Mouse (Mus musculus) ES-CJ7 (cell line): ENCODE data around the gene Adk.
A peak's percentile ranks its signal among the peaks of the same experiment; 100 is the strongest.

Experiments
- DNase-seq: peaks from one replicate; pipeline ENCODE4 v3.0.0; 2011; ENCODE audit warnings: low read depth, low spot score

The Adk gene

DNA sequence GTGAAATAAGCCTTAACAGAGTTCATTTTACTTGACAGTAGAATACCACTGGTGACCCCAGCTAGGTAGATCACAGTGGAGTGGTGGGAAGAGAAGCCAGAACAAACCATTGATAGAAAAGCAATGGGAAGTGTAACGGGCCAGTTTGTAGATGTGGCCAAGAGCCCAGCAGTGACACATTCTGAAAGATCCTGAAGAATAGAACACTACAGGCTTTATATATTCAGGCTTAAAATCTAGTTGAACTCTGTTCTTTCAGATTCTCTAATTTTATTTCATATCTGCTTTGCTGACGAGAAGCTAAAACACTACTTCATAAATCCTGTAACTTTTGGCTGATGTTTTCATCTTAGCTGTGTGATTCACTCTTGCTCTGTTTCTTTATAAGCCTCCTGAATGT lies 48.5 kb downstream of the Adk start:
- DNase-seq, result no peak

DNA sequence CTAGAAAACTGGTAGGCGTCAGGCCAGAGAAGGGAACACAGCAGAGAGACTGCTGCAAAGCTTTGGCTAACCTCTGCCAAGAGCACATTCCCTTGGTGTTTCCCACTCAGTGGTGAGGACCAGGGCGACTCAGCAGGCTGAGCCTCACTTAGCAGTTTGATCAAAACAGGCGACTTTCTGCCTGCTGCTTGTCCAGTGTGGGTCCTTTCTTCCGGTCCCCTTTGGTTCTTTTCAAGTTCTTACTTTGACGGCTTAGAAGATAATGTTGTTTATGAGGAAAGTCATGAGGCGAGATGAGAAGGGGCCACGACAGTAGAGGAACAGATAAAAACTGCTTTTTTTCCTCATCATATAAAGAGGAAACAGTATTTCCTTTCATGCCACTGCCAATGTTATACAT lies 49.2 kb downstream of the Adk start:
- DNase-seq, result no peak

DNA sequence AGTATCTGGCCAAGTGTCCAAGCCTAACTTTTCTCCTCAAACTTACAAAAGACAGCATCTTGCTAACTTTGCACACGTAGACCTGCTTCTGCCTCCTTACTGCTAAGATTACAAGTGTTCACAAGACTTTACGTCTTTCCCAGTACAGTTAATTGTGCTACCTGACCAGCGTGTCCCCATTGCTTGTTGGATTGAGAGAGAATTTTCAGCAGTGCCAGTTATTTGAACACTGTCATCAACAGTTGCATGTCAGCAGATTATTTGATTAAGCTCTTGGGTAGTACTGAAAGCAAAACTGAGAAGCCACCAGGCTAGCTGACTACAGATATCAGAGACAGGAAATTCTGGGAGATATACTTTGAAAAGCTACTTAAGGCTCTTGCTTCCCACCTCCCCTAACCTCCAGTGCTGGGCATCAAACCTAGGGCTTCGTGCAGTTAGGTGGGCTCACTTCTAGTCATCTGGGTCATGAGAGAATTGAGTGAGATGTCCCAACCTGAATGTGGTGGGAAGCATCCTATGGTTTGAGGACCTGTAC lies 50.4 kb downstream of the Adk start:
- no peak for DNase-seq

DNA sequence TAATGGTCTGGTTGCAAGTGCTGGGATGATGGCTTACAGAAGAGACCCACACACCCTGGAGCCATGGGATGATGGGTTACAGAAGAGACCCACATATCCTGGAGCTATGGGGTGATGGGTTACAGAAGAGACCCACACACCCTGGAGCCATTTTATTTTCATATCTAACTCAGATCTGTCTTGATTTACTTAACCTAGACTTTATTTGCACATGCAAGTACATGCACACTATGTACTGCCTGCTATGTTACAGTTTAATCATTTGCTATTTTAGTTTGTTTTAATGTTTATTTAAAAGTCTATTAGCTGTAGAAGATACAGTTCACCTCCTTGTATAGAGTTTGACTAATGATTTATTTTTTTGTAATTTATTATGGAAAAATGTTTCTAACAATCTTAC lies 52.7 kb downstream of the Adk start:
- no peak for DNase-seq

DNA sequence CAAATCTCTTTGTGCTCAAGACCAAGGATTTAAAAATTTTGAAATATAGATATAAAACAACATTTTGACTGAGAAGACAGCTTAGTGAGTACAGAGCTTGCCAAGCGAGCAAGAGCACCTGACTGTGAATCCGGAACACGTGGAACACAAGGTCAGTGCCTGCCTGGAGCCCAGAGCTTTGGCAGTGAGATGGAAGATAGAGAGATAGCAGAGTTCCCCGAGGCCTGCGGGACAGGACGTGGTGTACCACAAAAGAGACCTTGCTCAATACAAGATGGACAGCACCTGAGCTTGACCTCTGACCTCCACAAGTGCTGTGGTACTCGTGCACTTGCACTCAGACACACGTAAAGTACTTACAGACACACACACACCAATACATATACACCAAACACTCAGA lies 54.2 kb downstream of the Adk start:
- DNase-seq, result no peak

DNA sequence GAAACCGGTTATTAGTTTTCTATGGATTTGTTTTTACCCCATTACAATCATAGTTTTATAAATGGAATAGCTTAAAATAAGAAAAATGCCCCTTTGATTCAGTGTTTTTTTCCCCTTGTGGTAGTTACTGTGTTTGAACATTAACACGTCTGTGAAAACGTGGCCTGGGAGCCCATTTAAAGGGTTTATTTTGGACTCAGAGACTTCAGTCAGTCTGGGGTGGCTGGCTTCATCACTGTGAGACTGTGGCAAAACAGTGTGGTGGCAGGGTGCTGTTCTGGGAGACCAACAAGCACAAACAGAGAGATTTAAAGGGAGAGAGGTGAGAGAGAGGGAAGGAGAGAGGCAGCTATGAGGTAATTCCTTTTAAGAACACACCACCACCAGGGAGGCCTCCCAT lies 55.2 kb downstream of the Adk start:
- DNase-seq, result no peak

DNA sequence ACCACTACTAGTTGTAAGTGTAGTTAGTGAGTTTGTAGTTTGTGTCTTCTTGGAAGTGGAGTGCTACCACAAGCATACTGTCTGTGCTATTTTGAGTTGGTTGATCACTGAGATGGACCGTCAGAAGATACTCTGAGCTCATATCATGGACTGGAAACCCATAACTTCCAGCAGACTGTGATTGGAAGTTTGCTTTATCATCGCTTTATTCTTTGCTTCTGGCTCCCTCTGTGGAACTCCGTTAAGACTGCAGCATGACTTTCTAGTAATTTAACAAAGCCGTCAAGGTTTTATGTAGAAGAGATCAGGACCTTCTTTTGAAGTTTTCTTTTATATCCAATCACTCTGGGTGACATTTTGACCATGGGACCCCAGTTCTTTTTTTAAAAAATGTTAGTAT lies 58.1 kb downstream of the Adk start:
- DNase-seq, result no peak

DNA sequence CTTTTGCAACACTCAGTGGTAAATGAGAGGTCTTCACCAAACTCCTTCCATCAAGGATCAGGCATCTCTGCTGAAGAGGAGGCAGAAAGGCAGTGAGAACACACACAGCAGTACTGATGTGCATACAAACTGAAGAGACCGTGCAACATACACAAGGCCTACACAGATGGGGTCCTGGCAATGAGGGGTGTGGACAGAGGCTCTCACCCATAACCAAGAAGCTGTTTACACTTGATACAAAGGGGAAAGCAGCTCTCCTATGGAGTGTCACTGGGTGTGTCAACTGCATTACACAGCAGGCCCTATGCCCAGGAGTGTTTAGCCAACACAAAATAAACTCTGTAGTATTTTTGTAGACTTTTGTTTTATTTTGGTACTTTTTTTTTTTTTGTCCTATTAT lies 59.1 kb downstream of the Adk start:
- no peak for DNase-seq

DNA sequence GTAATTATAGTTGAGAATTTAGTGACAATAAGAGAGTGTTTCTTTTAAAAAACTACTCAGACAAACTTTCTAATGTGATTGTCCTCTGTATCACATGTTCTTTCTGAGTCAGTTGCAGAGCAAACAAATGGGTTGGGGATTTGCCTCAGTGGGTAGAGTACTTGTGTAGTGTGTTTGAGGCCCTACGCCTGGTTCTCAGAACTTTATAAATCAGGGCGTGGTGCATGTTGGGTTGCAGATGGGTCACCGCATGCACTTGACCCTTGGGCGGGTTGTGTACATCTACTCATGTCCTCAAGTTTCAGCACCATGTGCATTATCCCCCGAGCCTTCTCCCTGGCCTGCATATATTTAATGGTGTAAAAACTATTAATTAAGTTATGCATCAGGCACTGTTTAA lies 59.8 kb downstream of the Adk start:
- no peak for DNase-seq

DNA sequence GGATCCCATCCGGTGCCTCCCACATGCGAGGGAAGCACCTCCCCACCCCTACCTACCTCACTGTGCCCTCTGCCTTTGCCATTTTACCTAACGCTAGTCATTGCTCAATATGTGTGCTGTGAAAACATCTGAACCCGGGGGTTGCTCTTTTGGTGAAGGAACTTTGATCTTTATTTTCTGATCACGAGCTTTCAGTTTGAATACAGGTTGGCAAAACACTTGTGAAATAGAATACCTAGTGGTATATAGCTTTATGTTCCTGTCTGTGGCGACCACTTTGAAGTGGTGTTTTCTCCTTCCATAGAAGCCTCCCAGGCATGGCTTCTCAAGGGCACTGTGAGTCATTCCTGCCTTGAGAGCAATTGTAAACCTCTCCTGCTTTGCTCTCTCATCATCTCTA lies 60.4 kb downstream of the Adk start:
- no peak for DNase-seq

DNA sequence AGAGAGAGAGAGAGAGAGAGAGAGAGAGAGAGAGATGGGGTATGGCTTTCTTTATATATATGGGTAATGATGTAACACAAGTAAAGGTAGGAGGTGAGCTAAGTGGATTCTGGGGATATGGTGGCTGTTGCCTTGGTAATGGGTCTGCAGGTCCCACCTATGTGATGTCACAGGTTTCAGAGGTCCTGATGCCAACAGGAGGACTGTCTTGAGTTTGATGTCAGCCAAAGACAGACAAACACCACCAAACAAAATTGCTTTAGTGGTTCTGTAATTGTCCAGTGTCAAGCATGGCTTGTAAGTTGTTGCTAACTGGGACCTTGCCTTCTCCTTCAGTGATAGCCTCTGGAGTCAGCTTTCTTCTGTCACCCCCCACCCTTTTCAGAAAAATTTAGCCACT lies 62.0 kb downstream of the Adk start:
- no peak for DNase-seq

DNA sequence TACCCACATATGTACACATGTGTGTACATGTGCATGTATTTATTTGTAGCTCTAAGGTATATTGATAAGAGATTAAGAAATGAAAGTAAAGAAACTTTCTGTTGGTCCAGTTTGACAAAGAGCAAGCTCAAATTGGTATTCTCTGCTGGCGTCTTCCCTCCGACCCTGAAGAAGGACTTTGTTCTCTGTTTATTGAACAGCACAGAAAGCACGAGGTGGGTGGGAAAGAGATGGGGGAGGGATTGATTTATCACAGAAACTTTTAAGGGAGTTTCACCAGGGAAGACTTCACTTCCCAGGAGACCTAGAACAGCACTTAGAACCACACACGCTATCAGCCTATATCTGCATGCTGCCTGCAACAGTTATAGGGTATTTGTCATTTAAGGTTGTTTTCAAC lies 62.9 kb downstream of the Adk start:
- DNase-seq, result no peak

DNA sequence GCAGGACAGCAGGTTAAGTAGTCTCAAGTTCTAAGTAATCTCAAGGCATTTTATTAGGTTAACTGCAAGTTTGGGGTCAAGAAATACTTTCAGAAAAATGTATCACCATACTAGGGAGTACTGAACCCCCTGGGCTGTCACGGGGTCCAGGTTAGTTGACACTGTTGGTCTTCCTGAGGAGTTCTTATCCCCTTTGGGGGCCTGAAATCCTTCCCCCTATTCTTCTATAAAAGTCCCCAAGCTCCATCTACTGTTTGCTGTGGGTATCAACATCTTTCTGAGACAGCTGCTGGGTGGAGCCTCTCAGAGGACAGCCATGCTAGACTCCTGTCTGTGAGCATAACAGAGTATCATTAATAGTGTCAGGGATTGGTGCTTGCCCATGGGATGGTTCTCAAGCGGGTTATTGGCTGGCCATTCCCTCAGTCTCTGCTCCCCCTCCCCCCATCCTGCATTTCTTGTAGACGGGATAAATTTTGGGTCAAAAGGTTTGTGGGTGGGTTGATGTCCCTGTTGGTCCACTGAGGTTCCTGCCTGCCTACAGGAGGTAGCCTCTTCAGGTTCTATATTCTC lies 63.6 kb downstream of the Adk start:
- peak; percentile 40 for DNase-seq

DNA sequence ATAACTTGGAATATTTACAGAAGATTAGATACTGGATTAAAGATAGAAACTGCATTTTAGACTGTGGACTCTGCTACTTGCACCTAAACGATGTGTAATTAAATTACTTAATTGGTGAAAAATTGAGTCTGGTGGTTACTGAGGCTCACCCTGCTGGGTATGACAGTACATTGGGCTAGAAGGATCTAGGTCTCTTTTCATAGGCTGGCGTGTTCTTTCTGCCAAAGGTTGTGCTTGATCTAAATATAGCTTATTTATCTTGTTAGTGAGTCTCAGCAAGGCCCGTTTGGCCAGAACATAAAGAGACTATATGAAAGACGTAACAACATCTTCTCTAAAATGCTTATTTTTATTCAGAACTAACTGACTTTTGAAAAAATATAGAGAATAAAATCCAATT lies 65.7 kb downstream of the Adk start:
- no peak for DNase-seq

DNA sequence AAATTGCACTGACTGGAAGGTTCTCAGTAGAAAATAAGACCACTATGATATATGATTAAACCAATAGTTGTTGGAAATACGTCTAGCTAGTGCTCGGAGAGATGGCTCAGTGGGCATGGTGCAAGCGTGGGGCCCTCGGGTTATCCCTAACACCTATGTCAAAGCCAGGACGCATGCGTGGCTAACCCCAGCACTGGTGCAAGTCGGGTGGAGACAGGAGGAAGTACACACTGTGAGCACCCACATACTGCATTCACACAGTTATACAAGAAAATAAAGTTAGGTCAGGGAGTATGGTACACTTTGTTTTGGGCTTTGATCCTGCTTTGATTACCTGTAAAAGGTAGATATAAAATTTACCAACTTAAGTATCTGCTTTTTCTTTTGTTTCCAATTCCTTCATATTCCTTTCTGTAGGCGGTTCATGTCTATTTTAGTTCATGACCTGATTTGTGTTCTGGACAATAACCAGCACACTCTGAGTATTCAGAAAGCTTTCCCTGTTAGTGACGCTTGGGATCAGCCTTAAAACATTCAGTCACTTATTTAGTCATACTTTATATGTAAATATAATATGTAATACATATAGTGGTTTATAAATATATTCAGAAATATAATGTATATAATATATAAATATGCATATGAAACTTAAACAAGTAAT lies 67.4 kb downstream of the Adk start:
- no peak for DNase-seq

DNA sequence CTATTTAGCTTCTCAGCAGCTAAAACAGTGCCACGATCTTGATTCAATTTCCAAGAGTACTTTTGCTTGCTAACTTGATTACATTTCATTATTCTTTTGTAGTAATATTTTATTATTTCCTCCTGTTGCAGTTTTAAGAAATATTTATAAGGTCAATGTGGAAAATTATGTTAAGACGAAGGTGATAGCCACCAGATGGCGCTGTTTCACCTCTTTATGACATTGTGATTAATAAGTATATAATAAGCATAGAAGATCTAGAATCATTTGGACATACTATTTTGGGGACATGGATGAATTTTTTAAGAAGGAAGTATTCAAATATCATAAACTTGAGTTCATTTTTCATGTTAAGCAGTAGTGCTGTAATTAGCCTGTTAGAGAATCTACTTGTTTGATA lies 68.1 kb downstream of the Adk start:
- DNase-seq, result peak; percentile 25

DNA sequence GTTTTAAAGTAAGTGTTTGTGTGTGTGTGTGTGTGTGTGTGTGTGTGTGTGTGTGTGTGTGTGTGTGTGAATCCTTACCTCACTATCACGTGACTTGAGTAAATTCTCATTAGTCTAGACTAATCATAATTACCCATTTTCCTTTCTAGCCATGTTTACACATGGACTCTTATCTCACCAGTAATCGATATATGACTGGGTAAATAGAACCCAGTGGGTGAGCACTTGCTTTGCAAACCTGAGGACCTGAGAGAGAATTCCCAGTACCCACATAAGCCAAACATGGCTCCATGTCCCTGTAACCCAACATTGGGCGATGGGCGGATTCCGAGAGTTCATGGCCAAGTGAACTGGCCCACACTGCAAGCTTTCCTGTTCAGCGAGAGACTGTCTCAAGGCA lies 74.8 kb downstream of the Adk start:
- DNase-seq, result no peak

DNA sequence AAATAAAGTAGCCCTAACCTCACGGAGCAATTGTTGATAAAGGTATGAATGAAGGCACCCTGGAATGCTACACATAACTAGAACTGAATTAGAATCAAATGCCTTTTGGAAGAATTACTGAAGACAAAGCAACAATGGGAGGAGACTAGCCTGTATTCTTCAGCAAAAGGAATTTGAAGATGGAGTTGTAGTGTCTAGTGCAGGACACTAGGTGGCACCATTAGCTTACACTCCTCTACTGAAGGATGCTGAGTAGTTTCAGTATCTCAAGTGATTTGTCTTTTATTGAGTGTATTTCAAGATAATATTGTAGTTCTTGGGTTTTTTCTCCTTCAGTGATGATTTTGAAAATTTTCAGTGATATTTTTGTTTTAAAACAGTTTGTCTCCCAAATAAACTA lies 84.5 kb downstream of the Adk start:
- peak; percentile 78 for DNase-seq

DNA sequence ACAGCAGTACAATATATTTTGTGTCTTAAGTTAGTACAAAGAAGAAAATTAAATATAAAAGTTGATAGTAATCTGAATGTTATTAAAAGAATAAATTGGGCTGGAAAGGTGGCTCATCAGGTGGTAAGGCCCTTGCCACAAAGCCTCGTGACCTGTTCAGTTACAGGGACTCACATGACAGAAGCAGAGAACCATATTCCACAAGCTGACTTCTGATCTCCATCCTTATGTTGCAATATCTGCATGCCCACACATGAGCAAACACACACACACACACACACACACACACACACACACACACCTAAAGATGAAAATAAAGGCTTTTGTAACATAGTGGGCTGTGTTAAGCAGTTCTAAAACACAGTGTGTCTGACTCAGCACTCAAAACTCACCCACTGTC lies 90.2 kb downstream of the Adk start:
- no peak for DNase-seq

DNA sequence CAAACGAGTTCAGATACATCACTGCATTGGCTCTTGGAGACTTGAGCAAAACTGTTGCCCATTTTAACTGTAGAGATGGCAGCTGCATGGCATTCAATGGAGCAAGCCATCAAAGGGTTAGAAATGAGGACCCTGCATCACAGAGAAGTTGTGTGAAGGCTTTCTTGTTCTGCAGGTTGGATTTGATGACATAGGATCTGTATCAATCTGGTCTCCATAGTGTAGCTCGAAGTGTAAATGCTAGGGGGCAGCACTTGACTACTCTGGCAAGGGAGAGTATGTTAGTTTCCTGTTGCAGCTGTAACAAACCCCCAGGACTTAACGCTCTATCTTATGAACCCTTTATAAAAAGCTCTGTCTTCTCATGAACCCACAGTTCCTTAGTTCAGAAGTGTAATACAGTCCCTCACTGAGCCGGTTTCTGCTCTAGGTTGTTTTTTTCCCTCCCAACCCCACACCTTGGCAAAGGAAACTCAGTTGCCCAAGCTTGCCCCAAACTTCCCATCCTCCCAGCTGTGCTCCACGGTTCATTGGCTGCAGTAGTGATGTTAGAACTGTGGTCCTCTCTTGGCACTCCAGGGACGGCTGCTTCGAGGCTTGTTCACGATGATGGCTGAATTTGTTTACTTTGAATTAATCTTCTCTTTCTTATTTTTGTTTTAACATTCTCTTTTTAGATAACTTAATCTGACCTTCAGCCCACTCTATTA lies 91.2 kb downstream of the Adk start:
- DNase-seq, result peak; percentile 68

DNA sequence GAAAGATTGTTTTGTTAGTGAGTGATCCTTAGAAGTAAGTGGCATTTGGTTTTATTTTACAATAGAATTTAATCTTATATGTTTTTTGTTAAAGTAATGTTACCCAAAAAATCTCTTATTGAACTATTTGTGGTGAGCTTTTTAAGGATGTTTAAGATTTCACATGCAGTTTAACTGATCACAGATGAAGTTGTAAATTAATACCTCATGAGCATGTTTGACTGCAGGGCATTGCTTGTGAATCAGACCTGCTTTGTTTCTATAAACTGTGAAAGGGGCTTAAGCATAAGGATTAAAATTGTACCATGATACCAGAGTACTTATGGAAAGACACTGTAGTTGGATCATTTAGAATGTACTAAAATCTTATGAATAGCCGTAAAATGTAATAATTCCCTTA lies 94.8 kb downstream of the Adk start:
- no peak for DNase-seq

DNA sequence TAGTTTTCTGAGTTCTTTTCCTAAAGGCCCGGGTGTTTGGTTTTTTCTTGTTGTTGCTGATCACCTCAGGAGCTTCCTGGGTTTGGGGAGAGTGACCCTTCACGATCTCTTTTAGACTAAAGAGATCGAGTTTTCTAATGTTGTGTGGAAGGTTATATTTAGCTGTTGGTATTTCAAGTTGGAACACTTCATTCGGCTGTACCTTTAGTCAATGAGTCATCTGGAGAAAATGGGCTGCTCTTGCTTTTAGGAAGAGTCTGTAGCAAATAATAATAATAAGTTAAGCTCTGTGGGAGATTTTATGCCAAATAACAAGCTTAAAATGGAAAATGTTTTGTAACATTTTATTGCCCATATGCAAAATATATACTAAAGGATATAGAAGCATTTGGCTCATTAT lies 97.9 kb downstream of the Adk start:
- DNase-seq, result no peak

DNA sequence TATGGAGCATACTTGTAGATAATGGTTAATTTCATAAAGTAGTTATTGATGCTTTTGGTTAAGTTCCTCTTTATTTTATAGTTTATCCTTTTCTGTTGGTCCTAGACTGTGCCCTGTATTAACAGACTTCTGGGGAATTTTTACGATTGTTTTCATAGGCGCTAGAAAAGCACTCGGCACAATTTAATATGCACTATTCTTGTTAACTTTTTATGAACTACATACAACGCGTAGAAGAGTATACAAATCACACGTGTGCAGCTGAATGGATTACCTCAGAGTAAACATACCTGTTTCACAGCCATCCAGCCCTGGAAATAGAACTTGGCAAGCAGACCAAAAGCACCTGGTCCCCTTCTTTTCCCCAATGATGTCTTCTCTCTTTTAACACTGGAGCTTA lies 99.7 kb downstream of the Adk start:
- no peak for DNase-seq
